Mouse (Mus musculus) Muller cell, postnatal 12 days (primary cell): ENCODE data around the gene Dlx4.

Experiments
- DNase-seq: peaks from one replicate; pipeline ENCODE4 v3.0.0-alpha.2; 2015; ENCODE audit errors: inconsistent ontology term

Gene Dlx4

GRCm38 (mm10) chr11:95145851-95146403 is at the start of gene Dlx4:
TSS of gene Dlx4 (minus strand) at chr11:95146263.
- peak; percentile 66 for DNase-seq

- no peak for DNase-seq
These were observed 43.8 kb upstream of the Dlx4 start for GRCm38 (mm10) chr11:95189863-95190262.

DNA sequence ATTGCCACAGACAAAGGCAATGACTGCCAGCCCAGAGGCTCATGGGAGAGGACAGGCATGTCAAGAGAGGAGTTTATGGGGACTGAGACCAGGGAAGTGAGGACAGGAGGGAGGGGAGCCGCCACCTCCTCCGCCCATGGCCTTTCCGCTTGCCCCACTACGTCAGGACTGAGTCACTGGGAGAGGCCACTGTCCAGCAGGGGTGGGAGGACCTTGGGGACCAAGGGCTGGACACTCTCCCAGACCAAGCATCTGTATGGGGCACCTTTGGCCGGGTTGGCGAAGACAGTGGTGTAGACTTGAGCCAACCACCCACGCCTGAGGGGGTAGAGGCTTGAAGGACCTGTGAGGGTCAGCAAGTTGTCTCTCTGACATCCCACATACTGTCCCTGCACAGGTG is 40.8 kb upstream of the Dlx4 start:
- no peak for DNase-seq

- no peak for DNase-seq
These were observed 39.6 kb upstream of the Dlx4 start for GRCm38 (mm10) chr11:95185700-95186099.

DNA sequence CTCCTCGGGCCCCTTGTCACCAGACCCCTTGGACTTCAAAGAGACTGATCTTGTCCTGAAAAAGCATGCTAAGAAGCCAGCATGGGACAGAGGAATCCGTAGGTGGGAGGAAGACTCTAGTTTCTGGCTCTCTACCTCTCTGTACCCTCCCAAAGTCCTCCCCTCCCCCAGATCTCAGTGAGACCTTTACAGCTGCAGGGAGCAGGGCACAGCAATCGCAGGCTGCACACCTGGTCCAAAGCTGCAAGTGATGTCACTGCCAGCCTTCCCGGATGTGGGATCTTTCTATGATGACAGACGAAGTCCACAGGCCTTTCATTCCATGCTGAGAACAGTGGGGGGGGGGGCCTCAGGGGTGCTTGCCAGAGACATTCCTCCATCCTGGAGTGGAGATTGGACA is 38.5 kb upstream of the Dlx4 start:
- peak; percentile 40 for DNase-seq

DNA sequence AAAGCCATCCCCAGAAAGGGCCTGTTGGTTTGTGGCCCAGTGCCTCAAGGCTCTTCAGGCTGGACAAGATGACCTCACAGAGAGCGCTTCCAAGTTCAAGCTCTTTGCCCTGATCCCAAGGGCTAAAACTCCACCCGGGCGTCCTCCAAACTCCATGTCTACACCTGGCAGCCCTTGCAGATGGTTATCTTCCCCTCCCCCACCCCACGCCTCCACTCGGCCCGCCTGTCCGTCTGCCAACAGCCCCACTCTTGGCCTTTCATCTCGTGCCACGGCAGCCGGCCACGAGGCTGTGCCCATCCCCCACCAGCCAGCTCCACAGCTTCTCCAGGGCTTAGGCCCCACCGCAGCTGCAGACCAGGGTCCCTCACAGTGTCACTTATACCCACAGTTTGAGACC is 33.2 kb upstream of the Dlx4 start:
- DNase-seq = no peak

DNA sequence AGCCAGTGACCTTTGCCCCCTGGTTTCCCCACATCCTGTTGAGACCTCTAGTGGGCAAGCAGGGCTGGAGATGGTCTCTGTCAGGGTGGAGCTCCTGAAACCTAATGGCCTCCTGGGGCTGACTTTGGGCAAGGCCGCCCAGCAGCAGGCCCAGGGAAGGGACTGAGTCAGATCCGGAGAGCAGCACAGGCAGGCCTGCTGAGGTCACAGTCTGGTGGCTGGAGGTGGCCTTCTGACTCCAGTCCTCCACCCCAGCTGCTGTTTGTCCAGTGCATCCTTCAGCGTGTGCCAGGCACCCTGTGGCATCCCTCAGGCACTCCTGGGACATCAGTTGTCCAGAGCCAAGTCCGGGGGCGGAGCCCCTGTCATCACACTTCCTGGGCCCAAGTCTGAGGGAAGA is 19.8 kb upstream of the Dlx4 start:
- DNase-seq = no peak

GRCm38 (mm10) chr11:95161708-95162107 is 15.6 kb upstream of the Dlx4 start:
- no peak for DNase-seq

- DNase-seq = no peak
These were observed 14.6 kb upstream of the Dlx4 start for GRCm38 (mm10) chr11:95160693-95161092.

GRCm38 (mm10) chr11:95159763-95160371 is 13.8 kb upstream of the Dlx4 start:
- DNase-seq = no peak

GRCm38 (mm10) chr11:95157872-95158271 is 11.8 kb upstream of the Dlx4 start:
- peak; percentile 81 for DNase-seq

DNA sequence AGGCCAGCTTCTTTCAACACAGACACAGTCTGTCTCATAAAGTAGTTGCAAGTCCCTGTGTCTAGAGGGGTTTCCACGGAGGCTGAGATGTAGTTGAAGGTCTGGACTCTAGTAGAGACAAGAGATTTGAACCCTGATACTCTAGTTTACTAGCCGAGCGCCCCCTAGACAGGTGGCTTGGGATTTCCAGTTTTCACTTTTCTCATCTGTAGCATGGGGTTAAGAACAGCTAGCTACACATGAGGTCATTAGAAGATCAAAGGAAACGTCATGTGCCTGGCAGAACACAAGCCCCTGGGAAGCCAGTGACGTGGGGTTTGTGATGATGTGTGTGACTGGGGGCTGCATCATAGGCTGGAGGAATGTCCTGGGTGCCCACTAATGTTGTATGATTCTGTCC is 11.3 kb upstream of the Dlx4 start:
- no peak for DNase-seq

DNA sequence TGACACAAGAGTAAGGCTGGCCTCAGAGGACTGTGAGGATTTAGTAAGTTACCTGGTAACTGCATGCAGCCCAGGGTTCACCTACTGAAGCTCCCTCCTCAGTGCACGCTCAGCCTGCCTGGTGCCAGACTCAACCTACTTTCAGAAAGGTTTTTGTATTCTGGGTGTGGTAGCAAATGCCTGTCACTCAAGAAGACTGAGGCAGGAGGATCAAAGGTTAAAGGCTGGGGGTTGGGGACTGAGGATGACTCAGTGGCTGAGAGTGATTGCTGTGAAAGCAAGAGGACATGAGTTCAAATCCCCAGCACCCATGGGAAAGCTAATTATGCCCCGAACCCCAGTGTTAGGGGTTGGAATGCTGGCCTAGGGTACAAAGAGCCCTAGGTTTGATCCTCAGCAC is 9.4 kb upstream of the Dlx4 start:
- DNase-seq = no peak

DNA sequence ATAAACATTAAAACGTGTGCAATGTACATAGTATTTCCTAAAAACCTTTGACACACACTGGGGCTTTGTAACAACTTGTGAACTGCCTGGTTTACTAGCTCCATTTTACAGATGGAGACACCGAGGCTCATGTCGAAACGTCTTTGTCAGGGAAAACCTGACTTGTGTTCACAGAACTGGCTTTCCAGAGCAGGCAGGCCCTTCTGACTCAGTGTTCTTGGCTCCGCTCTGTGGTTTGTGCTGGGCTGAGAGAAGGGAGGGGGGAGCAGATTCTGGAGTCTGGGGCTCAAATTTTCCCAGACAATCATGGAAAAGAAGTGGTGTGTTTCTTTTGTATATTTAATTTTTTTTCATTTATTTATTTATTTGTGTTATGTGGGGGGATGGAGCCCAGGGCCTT is 7.6 kb upstream of the Dlx4 start:
- no peak for DNase-seq

- DNase-seq = peak; percentile 46
These were observed 7.1 kb upstream of the Dlx4 start for GRCm38 (mm10) chr11:95153116-95153515.

DNA sequence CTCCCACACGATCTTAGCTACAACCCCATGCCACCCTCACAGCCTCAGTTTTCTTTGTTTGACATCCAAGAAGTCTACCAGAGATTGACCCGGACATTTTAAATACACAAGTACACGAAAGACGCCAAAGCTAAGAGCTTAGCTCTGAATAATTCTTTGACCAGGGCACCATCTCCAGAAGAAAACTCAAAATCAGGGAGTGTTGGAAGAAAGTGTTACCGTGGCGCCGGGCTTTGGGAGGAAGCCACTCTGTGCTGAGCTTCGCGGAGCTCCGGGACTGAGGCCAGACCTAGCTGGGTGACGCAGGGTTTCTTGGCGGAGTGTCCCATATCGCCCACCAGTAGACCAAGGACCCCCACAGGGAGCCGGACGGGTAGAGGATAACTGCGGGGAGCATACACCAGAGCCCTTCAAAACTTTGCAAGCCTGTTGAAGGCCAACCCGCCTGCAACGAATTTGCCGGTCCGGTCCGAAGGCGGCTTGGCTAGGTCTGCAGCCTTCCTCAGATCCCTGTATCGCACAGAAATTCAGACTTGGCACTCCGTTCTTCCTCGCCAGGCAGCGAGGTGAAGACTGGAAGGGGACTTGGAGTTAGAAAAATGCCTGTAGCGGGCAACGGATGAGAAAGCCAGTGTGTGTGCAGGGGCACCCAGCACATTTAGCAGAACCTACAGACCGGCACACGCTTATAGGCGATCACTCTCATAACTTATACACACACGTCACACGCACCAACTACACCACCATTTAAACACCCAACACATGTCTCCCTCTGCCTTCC is 4.4 kb upstream of the Dlx4 start:
- peak; percentile 52 for DNase-seq

- DNase-seq = no peak
These were observed 3.6 kb upstream of the Dlx4 start for GRCm38 (mm10) chr11:95149462-95150268.

GRCm38 (mm10) chr11:95148754-95149153 is 2.7 kb upstream of the Dlx4 start:
- DNase-seq = no peak

- DNase-seq = no peak
These were observed 1.0 kb downstream of the Dlx4 start for GRCm38 (mm10) chr11:95144946-95145483.

DNA sequence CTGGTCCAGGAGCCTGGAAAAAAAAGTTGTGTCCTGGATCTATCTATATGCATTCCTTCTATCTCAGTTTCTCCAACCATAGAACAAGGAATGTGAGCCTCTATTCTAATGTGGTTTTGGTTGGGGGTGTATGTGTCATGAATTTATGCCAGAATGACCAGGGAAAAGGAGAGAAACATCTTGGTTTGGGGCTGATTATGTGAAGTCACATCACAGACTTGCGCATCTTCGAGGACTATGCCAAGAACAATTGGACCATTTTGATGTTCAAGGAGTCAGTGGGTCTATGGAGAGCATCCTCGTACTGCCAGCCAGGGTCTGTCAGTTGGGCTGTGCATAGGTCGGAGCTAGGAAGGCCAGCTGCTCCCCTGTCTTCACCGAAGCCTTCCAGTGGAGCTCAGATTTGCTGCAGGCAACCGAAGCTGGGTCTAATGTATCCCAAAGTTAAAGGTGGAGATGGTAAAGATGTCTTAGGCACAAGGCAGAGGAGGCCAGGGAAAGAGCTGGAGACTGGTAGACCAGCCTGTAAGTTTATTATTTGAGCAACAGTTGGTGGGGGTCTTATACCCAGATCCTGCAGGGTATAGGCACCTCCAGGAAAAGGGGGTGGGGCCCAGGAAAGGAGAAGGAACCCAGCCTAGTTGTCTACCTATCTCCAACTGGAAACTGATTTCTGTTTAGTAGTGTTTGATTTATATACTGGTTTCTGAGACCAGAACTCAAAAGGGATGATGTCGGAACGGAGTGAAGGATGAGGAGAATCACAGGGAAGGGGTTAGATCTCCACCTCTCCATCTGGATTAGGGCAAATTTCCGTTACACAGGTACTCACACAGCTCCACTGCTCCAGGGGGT is 1.7 kb downstream of the Dlx4 start:
- no peak for DNase-seq

GRCm38 (mm10) chr11:95143663-95144062 is 2.4 kb downstream of the Dlx4 start:
- DNase-seq = no peak
